Mouse (Mus musculus): ENCODE measurements around the gene Olfr725.
A peak's percentile ranks its signal among the peaks of the same experiment; 100 is the strongest.

Gene Olfr725

DNA sequence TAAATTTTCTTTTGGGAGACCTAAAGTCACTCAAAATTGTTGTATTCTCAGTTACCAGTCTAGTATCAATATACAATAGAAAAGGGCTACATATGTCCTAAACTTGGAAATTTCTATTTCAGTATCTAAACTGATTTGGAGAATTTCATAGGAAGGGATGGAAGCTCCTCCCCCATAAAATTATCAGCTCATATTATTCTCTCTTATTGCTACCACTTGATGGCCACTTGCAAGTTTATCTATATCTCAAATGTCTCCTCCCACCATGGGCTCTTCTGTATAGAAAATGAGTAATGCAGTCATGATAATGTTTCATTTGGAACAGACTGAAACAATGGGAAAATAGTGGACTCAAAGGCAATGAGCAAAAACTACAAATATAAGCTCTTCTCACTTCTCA, at the start of gene Olfr725:
TSS of gene Olfr725 (minus strand) at position 101 of the 400 bp plus-strand sequence.
- no peak for DNase-seq (ENCODE audit: low spot score in 2 of 2)

DNA sequence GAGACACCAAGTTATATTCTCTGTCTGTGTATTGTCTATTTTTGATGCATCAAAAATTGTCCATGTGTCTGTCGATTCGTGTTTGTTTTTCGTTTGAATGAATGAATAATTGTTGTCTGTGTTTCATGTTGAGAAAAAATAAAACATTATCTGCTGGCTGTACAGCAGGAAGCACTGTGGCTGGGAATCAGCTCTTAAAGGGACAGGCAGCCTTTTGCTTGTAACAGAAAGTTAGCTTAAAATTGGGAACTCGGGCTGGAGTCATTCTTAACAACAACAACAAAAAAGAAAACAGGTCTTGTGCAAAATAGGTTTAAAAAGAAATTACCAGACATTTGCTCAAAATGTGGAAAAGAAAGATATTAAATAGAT, 22.5 kb upstream of the Olfr725 start:
- no peak for DNase-seq (ENCODE audit: low spot score in 2 of 2)

DNA sequence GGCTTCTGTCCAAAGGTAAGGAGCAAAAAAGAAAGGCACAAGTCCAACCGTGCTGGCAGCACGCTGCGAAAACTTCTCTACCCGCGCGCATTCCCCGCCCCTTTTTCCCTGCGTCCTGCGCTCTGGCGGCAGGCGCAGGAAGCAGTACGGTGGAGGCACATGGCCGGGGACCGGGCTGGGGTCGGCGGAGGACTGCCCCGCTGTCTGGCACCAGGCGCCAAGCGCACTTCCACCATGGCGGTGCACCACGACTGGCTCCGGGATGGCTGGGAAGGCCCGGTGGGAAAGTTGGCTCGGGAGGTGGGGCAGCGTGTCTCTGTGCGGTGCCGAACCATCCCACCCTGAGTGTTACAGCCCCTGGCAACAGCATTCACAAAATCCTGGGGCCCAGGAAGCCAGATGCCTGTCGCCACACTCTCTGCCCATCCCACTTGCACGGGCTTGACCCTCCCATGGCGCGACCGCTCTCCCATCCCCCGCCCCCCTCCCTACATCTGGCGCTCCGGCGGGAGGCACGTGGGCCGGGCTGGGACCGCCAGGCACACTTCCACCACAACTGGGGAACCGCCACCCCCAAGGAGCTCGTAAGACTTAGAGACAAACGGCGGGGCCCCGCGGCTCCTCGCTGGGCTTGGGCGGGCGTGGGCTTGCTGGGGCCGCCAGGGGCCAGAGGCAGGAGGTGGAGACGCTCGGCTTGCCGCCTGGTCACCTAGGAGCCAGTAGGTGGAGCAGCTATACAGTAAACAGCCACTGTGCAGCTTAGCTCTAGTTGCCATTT, 22.0 kb upstream of the Olfr725 start:
- DNase-seq (ENCODE audit: low spot score in 2 of 2), result peak; percentile 5 to 7

DNA sequence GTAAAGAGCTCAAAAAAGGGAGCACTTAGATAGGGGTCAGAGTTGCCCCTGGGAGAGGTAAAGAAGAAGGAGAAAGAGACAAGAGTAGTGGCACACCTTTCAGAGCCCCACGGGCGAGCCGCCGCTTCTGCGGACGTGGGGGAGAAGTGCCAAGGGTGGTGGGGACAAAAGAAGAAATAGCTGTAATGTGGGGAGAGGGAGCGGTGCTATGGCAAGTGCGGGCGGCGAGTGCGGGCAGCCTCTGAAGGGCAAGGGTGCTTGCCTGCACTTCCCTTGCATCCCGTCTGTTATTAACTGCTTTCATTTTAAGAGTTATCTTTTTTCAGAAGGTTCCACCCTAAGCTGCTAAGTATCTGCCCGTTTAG, 21.4 kb upstream of the Olfr725 start:
- DNase-seq (ENCODE audit: low spot score in 2 of 2), result no peak

DNA sequence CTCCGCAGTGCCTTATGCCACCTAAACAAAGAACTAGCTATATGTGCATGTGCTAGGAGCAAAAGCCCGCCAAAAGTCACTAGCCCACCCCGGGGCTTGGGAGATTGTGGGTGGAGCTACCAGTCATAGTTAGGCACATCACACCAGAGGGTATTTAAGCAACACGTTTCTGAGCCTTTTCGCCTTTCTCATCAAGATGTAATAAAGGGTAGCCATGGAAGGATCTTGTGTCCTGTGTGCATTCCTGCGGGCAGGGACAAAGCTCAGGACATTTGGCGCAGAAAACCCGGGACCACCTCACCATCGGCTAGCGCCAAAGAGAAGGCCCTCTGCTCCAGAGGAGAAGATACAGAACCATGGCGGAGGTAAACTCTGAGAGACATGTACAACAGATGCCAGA, 21.0 kb upstream of the Olfr725 start:
- DNase-seq (ENCODE audit: low spot score in 2 of 2), result no peak

DNA sequence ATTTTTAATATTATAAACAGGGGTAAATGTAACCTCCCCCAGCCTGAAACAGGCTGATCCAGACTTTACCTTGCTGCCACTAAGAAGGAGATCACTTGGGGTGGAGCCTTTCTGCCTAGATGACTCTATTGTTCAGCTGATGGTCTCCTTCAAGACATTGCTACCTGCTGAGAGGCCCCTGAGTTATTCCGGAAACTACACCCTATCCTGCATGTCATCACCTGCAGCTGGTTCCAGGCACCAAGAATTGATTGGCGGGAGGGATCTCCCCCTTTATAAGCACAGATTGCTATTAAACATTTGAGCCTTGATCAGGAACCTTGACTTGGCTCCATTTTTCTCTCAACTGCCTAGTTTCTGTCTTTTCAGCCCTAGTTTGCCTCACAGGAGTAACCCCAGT, 8.1 kb downstream of the Olfr725 start:
- DNase-seq (ENCODE audit: low spot score in 2 of 2), result no peak

DNA sequence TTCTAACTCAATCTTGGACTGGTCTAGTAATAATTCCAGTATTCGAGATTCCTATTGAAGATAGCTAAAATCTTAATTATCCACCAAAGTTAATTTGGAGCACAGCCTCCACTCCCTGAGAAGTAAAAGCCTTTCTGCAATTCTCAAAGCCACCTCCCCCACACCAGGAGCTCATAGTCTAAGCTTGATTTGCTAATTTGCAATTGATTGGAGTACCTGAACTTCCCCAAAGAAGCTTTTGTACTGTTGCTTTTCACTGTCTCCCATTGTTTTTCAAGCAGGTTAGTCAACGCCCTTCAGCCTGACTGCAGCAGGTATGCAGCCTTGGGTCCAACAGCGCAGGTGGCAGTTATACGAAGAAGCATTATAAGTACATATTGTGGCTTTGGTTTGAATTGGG, 8.8 kb downstream of the Olfr725 start:
- DNase-seq (ENCODE audit: low spot score in 2 of 2), result no peak

DNA sequence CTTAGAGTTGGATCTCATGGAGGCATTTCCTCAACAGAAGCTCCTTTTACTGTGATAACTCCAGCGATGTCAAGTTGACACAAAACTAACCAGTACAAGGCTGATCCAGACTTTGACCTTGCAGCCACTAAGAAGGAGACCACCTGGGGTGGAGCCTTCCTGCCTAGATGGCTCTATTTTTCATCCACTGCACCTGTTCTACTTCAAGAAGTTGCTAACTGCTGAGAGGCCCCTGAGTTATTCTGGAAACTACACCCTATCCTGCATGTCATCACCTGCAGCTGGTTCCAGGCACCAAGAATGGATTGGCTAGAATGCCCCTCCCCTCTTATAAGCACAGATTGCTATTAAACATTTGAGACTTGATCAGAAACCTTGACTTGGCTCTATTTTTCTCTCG, 13.8 kb downstream of the Olfr725 start:
- DNase-seq (ENCODE audit: low spot score in 2 of 2), result no peak

Measured in frontal cortex, postnatal 25 days (tissue).